Mouse (Mus musculus) left cerebral cortex, adult 18-20 months (tissue): ENCODE data around the gene Trpm3. TPM values are rescaled to one million over a fixed set of nuclear protein-coding genes. Genes with fewer than 3 reads are reported as not detected.

Experiments
- DNase-seq, 2 experiments: peaks; one replicate each; pipeline ENCODE4 v3.0.0; 2021 to 2022; ENCODE audit warnings: low spot score in 2 of 2, mixed read lengths in 1 of 2
- total RNA-seq, 2 experiments: library from RNA; stranded (reverse); gene quantifications; 2 replicates each; pipeline ENCODE4 v1.2.3; 2021

Trpm3 gene
- total RNA-seq, 2 experiments from 2014 or later, result 31.4 to 36.8 TPM

DNA sequence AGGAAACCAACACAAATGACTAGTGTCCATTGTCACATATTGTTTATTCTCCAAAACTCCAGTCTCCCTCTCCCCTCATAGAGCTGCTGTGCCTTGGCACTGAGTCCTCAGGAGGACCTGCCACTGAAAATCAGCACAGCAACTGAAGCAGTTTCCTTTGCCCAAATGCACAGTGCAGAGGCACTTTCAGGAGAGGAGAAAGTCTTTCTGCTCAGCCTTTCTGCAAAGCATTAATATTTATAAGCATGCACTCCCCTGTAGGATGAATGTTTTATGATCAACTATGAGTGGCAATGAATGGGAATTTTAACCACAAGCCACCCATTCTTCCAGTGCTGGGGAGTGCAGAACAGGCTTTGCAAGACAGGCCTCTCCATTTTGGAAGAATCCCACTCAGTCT lies 592.1 kb downstream of the Trpm3 start:
- DNase-seq, result no peak

DNA sequence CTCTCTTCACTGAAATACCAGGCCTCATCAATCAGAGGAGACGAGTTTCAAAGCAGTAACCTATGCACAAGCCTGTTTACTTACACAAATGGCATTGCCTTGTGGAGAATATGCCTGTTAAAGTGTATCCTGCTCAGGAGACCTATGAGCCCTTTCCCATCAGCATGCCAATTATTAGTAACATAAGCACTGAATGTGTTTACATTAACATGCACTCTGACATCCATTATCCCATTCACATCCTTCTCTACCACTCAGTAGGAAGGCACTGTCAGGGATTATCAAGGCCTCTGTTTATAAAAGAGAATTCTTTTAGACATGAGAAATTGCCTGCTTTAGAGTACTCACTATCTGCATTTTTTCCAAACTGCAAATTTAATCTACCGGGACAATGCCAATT lies 598.0 kb downstream of the Trpm3 start:
- DNase-seq, result no peak

DNA sequence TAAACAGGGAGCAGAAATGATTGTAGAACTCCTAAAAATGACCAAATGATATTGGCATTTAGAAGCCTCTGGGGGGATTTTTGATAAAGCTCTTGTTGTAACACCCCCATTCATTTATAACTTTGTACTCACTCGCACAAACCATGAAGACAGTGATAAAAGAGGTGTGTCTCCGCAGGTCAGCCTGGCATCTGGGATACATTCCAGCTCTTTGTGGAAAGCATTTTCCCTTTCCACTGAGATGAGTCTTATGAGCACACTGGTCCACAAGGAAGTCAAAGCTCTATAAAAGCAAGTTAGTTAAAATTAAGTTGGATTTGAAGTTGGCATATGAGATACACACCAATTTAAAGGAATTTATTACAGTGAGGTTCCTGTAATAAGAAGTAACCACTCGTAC lies 600.4 kb downstream of the Trpm3 start:
- no peak for DNase-seq

DNA sequence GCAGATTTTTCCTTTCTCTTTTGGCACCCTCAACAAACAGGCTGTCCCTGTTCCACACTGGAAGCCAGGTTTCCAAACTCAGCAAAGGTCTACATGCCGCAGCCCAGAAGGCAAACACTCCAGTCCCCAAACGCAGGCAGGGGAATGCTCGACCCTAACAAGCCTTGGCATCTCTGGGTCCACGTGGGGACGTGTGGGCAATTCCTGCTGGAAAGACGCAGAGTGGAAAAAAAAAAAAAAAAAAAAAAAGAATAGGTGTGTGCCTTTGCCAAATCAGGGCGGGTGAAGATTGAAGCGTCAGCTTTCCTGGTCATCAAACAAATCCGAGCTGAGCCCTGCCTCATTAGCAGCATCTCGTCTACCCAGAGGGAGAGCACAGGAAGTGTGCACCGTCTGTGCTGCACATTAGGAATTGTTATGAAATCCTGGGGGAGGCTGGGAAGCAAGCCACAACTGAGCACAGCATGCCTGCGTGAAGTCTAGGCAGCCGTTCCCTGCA lies 614.5 kb downstream of the Trpm3 start:
- peak; percentile 46 to 60 for DNase-seq

DNA sequence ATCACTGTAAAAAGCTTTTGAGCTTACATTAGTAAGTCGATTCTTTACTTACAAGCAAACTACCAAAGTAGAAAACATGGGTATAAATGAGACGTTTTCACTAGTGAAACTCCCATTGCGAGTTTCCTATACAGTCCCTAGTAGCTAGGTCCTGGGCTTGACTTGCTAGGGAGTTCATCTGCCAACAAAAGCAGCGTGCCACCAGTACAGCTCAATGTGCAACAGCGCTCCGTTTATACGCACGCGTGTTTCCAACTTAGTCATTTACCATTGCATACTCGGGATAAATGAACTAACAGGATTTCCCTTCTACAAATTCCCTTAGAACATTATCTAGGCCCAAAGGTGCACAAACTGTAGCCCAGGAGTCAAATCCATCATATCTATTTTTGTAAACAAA lies 615.2 kb downstream of the Trpm3 start:
- peak in 1 of 2 experiments; percentile 7 for DNase-seq

DNA sequence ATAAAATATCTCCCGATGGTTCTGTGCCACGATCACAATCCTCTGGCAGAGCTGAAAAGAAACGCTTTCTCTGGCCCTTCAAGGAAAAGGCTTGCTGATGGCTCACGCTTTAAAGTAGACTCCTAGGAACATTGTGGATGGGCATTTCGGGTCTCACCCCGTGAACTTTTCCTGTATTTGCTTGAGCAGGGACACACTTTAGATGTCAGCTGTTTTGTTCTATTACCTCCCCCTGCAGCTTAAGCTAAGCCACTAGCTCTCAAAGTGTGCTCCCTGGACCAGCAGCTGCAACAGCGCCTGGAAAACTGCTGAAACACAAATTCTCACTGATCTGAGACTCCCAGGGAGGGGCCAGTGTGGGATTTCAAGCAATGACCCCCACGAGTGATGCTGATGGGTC lies 615.7 kb downstream of the Trpm3 start:
- DNase-seq, result no peak

DNA sequence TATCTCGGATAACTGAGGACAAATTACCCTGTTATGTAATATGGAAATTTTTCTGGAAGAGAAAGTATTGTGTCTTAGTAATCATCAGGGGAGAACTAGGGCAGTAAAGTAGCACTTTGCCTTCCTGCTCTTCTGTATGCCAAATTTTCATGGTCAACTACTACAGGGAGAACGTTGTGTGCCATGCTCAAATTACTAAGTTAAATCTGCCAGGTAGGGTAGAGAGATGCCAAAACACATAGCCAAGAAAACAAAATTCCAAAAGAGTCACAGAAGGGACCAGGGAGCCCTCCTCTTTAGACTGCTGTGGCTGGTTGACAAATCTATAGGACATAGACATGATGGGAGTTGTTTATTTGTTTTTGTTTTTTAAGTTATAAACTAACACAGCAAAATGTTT lies 619.6 kb downstream of the Trpm3 start:
- DNase-seq, result no peak

DNA sequence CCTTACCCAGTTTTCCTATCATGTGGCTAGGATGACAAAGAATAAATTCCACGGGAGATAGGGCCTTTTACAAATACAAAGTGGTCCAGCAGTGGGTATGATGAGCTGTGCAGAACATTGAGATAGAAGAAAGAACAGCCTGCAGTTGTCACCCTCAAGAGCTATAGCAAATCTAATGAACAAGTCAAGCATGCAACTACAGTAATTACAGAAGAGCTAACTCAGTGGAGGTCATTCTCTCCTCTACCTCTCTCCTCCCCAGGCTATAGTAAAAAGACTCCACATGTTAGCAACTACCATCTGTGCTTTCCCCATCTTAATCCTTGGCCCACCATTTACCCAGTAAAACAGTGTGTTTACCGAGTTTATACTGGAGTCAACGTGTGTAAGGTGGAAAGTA lies 629.4 kb downstream of the Trpm3 start:
- DNase-seq, result no peak

DNA sequence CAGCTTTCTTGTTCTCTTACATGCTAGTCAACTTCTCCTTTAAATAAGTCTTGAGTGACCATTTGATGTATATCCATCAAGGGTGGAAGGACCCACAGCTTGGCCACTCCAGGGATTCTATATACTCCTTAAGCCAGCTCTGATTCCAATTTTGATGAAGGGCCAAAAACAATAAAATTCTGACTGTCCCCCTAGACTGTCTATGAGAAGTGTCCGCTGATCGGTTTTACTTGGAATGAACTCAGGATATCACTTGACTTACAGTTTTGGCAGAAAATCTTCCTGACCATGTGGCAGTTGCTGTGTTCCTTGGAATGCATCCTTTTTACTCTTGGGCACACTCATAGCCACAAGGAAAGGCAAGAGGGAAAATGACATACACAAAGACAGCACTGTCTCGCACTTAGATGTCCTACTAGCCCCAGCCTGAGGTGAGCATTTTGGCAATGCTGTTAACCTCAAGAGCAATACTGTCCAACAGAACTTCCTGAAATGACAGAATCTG lies 636.4 kb downstream of the Trpm3 start:
- DNase-seq, result no peak

DNA sequence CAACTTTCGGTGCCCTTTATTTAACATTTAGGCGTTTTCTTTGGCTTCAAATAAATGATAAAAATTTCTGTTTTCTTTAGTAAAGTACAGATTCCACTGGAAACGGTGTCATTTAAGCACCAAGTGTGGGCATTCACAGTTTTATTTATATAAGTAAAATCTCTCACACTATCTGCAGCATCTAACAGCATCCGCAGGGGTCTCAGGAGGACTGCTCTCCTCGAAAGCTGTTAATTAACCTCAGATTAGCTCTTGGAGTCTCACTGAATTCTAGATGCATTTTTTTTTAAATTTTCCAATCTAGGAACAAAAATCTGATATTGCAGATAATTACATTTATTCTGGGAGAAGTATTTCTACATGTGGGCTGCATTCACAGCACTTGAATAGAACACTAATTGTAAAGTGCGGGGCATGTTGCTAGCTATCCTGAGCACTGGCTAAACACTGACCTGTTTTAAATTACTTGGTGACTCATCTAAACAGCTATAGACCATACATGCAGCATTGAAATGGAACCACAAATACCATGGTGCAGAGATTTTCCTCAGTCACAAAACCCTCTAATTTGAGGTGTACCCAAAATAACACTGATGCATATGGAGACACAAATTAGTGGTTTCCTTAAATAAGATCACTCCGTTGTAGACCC lies 641.5 kb downstream of the Trpm3 start:
- DNase-seq, result no peak

DNA sequence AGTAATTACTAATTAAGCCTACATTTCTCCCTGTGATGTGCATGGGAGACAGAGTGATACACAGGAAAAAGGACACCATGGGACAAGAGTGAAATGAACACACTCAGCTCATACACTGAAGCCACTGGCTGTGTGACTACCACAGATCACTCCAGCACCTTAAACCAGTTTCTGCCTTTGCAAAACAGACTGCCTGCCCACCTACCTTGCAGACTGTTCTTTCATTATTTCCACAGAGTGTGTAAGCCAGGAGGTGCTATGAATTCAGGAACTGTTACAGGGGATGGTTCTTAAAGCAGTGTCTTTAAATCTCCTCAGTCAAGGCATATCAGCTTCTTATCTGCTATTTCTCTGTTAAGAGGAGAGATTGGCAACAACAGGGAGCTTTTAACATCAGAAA lies 642.7 kb downstream of the Trpm3 start:
- DNase-seq, result no peak

DNA sequence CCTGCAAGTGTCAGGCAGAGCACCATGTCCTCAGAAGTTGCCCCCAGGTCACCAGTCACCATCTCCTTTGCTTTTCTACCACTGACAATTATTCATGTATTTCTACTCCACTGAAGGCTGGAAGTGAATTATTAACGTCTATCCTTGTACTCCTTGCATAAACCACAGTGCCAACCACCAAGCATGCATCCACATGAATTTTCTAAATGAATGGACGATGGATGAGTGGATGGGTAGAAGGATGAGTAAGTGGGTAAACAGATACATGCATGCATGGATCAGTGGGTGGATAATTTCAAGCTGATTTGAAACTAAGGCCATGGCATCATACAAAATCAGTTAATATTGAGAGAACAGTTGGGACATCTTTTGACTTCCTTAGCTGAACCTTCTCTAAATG lies 644.9 kb downstream of the Trpm3 start:
- no peak for DNase-seq

DNA sequence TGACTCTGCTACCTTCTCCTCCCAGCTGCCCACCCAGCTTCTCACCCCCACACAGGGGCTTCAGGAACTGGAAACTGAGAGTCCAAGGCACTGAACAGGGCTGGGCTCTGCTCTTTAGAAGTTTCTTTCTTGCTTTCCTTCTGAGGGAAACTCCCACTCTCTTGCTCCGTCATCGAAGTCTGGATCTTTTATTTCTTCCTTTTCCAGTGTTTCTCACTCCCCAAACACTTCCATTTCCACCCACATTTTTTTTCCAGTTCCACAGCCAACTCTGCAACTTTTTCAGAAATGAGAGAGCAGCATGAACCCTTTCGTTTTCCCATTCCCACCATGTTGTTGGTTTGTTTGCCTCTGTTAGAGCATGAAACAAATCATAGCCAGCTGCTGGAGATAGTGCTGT lies 650.9 kb downstream of the Trpm3 start:
- no peak for DNase-seq

DNA sequence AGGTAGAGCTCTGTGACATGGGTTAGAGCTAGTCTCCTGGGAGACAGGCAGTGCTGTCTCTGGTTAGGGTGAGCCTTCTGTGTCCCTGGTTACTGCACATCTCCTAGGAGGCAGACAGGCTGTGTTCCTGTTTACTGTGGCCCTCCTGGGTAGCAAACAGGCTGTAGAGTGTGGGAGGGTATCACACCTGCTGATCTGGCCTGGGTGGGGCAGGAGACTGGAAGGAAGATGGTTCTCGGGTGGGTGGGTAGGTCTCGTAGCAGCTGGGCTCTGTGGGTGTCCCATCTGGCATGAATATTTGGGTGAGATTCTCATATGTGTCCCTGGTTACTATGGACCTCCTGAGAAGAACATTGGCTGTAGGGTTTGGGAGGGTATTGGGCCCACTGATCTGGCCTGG lies 658.1 kb downstream of the Trpm3 start:
- no peak for DNase-seq

DNA sequence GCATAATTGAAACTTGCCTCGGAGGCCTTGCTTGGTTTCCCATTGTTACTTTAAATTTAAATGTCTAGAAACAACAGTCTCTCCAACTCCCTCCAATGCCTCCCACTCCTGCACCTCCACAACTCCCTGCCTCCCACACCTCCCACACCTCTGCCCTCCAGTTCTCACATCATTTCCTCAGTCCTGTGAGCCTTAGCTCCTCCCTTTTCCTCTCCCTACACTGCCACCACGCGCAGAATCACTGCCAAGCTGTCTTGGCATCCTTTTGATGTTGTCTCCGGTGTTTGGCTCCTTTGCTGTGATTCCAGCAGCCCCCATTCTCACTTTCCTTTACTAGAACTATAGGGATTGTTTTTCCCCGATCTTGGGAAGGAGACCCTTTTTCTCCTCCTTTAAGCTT lies 661.6 kb downstream of the Trpm3 start:
- peak in 1 of 2 experiments; percentile 16 for DNase-seq

DNA sequence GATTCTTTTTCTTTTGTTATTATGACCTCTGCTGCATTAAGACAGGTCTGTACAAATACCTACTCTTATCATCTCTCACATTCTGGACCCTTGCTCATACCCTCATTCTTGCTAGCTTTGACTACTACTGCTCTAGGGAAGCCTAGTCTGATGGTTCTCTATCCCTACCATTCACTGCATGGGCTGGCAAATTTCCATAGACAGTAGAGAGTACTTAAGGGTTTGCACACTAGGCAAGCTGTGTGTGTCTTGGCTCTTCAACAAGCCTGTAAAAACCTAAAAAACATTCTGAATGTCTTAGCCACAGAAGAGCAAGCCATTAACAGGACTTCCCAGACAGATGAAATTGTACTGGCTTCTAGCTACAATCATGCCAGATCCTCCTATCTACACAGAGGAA lies 664.5 kb downstream of the Trpm3 start:
- DNase-seq, result no peak

DNA sequence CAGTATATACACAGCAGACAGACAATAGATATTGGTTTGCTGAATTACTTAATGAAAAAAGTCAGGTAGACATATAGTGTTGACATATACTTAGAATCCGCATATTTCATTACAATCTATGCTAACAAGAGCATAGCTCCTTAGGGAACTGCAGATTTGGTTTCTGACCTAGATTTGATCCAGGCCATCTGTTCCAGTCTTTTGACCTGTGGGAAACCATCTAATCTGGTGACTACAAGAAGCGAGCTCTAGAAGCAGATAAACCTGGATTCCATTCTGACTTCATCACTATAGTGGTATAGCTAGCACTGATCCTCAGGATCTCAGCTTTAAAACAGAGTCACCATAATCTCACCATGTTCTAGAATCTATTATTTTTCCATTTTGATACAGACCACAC lies 665.5 kb downstream of the Trpm3 start:
- DNase-seq, result no peak

DNA sequence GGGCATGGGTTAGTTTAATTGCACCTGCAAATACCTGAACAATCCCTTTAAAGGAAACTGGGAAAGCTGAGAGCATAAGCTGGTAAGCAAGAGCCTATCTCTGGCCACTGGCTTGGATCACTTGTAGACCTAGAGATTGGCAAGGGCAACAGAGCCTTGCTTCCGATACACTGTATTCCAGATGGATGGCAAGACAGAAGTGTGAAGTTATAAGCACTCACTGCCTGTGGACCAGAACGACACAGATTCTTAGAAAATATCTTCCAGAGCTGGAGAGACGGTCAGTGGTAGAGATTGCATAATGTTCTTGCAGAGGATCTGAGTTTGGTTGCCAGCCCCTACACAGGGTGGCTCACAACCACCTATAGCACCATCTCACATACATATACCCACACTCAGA lies 671.4 kb downstream of the Trpm3 start:
- no peak for DNase-seq

DNA sequence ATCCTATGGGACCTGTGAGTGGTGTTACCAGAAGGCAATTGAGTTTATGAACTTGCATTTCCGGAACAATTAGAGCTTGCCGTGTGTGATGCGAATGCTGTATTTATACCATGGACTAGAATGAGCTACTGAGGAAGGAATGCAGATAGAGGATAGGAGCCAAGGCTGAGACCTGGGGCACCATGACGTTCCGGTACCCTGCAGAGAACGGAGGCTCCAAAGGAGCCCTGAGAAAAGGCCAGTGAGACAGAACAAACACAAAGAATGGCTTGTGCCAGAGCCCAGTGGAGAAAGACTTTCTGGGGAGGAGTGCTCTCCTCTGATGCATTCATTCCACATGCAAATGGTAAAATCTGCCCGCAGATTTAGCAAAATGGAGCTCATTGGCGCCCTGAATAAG lies 682.9 kb downstream of the Trpm3 start:
- no peak for DNase-seq

DNA sequence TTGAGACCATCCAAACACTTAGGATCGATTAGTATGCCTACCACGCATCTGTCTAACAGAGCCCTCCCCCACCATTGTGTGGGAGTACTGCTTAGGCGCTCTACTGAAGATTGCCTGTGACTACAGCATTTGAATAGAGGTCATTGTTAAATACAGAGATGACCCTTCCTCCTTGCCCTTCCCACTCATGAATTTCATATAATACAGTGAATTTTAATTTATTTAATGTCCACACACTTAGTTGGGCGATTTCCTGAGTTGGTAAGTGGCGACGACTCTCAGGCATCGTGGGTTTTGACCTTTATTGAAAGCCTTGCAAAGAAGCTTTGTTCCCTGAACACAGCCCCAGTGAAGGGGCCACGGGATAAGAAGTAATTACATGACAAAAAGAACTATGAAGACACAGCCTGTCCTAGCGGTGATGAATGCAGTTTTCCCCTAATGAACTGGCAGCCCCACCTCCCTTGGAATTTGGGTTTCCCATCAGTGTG lies 684.7 kb downstream of the Trpm3 start:
- DNase-seq, result no peak

DNA sequence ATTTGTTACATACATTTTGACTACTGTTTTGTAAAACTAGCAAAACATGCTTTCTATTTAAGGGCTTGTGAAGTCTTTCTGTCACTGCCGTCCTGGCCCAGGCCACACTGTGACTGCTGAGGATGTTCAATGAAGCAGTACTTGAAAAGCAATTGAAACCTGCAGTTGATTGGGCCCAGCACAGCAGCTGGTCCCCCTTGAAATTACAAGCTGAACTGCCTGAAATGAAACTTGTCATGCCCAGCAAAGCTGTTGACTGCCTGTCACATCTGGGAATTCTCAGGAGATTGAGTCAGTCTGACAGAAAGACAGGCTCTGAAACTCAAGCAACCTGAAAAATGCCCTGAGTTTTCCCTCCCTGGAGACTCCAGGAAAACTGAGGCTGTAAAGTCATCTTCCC lies 687.0 kb downstream of the Trpm3 start:
- no peak for DNase-seq

DNA sequence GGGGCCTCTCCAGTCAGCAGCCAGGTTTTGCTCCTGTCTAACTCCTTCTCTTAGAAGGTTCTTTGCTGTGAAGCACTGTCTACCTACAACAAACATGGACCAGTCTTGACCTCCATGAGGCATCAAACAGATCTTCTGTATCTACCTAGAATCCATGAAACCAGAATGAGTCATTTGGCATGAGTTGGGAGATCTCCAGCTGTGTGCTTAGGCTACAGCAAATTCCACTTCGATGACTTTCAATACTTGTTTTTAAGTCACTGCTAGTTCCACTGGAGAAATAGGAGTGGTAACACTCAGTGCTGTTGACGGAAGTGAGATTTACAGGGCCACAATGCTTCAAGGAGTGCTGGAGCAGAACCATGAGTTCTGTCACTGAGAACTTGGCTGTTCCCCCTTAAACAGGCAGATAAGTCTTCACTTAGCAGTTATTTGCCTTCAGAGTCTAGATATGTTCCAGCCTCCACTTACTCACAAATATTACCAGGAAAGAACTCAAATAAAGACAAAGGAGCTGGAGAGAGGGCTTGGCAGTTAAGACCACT lies 689.4 kb downstream of the Trpm3 start:
- no peak for DNase-seq
